Mouse (Mus musculus): Measurements from ENCODE around the gene Eno1. TPM values are rescaled to one million over a fixed set of nuclear protein-coding genes. Genes with fewer than 3 reads are reported as not detected.
A peak's percentile ranks its signal among the peaks of the same experiment; 100 is the strongest.

The Eno1 gene
- polyA plus RNA-seq, 1 experiment from 2014 or later, result 1,398 TPM

DNA sequence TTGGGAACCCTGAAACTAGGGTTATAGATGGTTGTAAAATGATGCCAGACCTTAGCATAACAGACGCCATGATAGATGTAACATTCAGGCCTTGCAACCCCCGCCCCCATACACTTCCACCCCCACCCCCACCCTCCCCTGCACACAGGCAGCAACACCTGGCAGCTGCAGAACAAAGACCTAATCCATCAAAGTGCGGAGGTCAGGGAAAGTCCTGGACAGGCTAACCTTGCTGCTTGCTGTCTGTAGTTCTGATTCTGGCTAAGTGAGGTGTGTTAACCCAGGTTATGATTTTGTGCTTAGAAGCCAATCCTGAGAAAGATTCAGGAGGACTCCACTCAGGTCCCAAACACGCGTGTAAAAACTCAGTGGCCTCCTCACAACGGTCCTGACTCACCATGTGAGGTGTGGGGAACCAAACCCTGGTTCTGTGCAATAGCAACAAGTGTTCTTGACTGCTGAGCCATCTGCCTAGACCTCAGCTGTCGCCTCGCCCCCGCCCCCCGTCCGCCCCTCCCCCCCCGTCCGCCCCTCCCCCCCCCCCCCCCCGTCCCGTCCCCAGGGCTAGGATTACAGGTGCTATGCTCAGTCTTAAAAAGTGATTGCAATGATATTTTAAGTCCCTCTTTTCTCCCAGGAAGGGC lies 6.7 kb upstream of the Eno1 start:
- H3K27ac ChIP-seq, result no peak overlapping the region
- H3K4me3 ChIP-seq, result no peak overlapping the region
- H3K4me1 ChIP-seq, result peaks cover 40% of the 10 kb centered on the region
- H3K9ac ChIP-seq, result no peak overlapping the region
- no peaks in the 10 kb centered on the region for H3K9me3 ChIP-seq (replicated peaks)
- no peak overlapping the region for H3K4me2 ChIP-seq (replicated peaks)
- H3K27me3 ChIP-seq, result peaks cover 3% of the 10 kb centered on the region; the same call in 1 of the 2 replicates
- ATAC-seq (ENCODE audit: low FRiP score), result no peak
- H3K36me3 ChIP-seq, result no peaks in the 10 kb centered on the region
- WGBS, result 36% methylated on average over 7 of the region's 15 CpGs

DNA sequence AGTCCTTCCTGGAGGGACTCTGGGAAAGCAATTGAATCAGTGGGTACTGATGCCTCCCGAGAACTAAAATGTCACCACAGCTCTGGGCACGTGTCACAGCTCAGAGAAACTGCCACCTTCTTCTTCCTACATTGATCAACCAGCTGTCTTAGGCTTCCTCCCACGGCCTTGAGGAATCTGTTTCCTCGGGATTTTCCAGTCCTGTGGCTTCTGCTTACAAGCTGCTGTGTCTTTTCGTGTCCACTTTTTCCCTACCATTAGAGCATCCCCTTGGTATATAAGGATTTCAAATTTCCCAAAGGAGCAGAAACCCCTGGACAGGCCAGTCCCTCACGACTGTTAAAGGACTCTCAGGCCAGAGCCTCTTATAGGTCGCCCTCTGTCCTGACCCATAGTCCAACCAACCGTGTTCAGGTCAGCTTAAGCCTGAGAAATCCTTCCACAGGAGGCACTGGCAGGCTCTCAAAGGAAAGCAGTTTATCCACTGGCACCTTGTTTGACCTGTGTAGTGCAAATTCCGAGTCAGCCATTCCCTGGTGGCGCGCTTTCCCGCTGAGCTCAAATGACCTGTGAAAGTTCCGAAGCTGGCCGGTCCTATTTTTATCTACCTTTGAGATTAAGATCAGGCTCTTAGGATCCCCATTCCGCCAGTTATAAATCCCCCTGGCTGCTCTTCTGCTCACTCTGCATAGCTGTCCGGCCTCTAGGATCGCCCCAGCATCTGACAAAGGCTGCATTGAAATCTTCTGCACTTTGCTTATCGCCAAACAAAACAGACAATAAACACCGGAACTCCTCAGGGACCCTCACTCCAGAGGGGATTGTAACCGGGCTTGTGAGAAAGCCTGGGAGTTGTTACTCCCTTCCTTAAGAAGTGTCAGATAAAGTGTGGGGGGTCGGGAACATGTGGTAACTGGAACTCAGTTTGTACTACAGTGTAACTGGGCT lies 5.8 kb upstream of the Eno1 start:
- Histone ChIP-seq H3K4me1 (peaks cover 41% of the 10 kb centered on the region), H3K9me3 (replicated peaks) (no peaks in the 10 kb centered on the region), H3K27ac (no peak overlapping the region), H3K9ac (no peak overlapping the region), H3K27me3 (peaks cover 3% of the 10 kb centered on the region; the same call in 1 of the 2 replicates), H3K36me3 (no peaks in the 10 kb centered on the region), H3K4me2 (replicated peaks) (no peak overlapping the region), H3K4me3 (no peak overlapping the region)
- 7% methylated on average over 21 of the region's 21 CpGs for whole genome bisulfite sequencing
- ATAC-seq (ENCODE audit: low FRiP score), result no peak

- H3K36me3 ChIP-seq, result no peaks in the 10 kb centered on the region
- peaks cover 41% of the 10 kb centered on the region for H3K4me1 ChIP-seq
- H3K9me3 ChIP-seq (replicated peaks), result no peaks in the 10 kb centered on the region
- H3K27me3 ChIP-seq, result peaks cover 3% of the 10 kb centered on the region; the same call in 1 of the 2 replicates
- no peak overlapping the region for H3K27ac ChIP-seq
- ATAC-seq (ENCODE audit: low FRiP score), result no peak
- WGBS, result 57% methylated on average over 8 of the region's 8 CpGs
- no peak overlapping the region for H3K4me2 ChIP-seq (replicated peaks)
- no peak overlapping the region for H3K9ac ChIP-seq
- H3K4me3 ChIP-seq, result no peak overlapping the region
These were observed 4.7 kb upstream of the Eno1 start for GRCm38 (mm10) chr4:150231871-150232270.

DNA sequence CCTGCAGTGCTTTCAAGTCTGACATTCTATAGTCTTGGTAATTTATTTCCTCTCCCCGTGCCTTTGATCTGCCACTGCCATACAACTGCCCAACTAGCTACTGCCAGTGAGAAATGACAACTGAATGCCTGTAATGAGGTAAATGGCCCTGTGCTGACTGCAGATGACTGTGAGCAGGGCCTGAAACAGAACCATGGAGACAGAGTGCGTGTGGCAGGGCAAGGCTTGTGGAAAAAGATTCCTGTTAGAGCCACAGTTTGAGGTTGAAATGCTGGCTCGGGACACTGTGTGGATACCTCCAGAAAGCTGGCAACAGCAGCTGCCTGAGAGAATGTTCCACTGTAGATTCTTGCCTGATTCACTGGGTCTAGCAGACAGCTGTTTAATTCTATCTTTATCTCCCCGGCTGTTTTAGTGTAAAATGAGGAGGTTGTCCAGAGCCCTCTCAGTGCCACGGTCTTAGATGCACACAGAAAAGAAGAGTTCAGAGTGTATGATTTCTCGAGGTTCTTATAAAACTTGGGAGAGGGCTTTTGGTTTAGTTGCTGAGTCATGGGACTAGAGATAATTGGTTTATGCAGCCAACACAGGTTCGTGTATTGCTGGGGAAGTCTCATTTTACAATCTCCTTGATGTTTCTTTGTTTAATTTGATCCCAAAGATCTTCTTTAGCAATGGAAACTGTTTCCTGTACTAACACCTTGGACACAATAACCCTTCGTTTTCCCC lies 1.8 kb upstream of the Eno1 start:
- H3K4me2 ChIP-seq (replicated peaks), result no peak overlapping the region
- no peak overlapping the region for H3K9ac ChIP-seq
- H3K27me3 ChIP-seq, result peaks cover 3% of the 10 kb centered on the region; the same call in 1 of the 2 replicates
- H3K36me3 ChIP-seq, result no peaks in the 10 kb centered on the region
- no peaks in the 10 kb centered on the region for H3K9me3 ChIP-seq (replicated peaks)
- no peak overlapping the region for H3K4me3 ChIP-seq
- peaks cover 52% of the 10 kb centered on the region for H3K4me1 ChIP-seq
- 46% methylated on average over 8 of the region's 8 CpGs for WGBS
- no peak for ATAC-seq (ENCODE audit: low FRiP score)
- peak overlapping the region; percentile 67 for H3K27ac ChIP-seq

DNA sequence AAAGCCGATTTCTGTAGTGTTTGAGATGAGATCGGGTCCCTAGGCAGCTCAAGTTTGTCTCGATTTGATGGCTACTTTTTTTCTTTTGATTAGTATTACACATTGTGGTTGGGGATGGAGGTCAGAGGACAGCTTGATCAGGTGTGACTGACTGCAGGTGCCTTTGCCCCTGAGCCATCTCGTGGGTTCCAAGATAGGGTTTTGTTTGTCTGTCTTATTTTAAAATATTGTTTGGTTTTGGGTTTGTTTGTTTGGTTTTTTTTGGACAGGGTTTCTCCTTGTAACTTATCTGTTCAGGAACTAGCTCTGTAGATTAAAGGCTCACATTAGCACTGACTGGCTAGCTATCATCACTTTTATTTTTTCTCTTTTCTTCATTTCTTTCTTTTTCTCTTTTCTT lies 936 bp upstream of the Eno1 start:
- no peaks in the 10 kb centered on the region for H3K9me3 ChIP-seq (replicated peaks)

GRCm38 (mm10) chr4:150236031-150236430 lies 490 bp upstream of the Eno1 start:
- Histone ChIP-seq H3K4me3 (peak overlapping the region; percentile 85), H3K4me1 (peaks cover 48% of the 10 kb centered on the region), H3K36me3 (peaks cover 5% of the 10 kb centered on the region), H3K9ac (peak overlapping the region; percentile 86; the same call in 1 of the 2 replicates), H3K27ac (peak overlapping the region; percentile 98), H3K27me3 (peaks cover 3% of the 10 kb centered on the region; the same call in 1 of the 2 replicates), H3K9me3 (replicated peaks) (no peaks in the 10 kb centered on the region), H3K4me2 (replicated peaks) (peak overlapping the region; percentile 80)
- ATAC-seq (ENCODE audit: low FRiP score), result no peak
- WGBS, result 80% methylated on average over 8 of the region's 8 CpGs

More for the DNA sequence above, 936 bp upstream of the Eno1 start:
- H3K4me3 ChIP-seq, result no peak overlapping the region
- WGBS, result 72% methylated on average over 4 of the region's 4 CpGs
- H3K27ac ChIP-seq, result 0 out of 2 replicates have a peak overlapping the region, but pooled peaks have one; percentile 13
- 0 out of 2 replicates have a peak, but pooled peaks cover 2% of the 10 kb centered on the region for H3K36me3 ChIP-seq
- H3K4me2 ChIP-seq (replicated peaks), result no peak overlapping the region
- ATAC-seq (ENCODE audit: low FRiP score), result no peak
- no peak overlapping the region for H3K9ac ChIP-seq
- peaks cover 3% of the 10 kb centered on the region; the same call in 1 of the 2 replicates for H3K27me3 ChIP-seq
- H3K4me1 ChIP-seq, result peaks cover 51% of the 10 kb centered on the region

- WGBS, result under 1% methylated on average over 21 of the region's 21 CpGs
- peak overlapping the region; percentile 98 for H3K27ac ChIP-seq
These were observed 1.3 kb downstream of the Eno1 start for GRCm38 (mm10) chr4:150237636-150238361.

GRCm38 (mm10) chr4:150238433-150239086 lies 2.0 kb downstream of the Eno1 start:
- Histone ChIP-seq H3K36me3 (peaks cover 30% of the 10 kb centered on the region), H3K27ac (peak overlapping the region; percentile 98; the same call in 1 of the 2 replicates), H3K4me2 (replicated peaks) (peak overlapping the region; percentile 80), H3K4me3 (peak overlapping the region; percentile 85), H3K27me3 (no peaks in the 10 kb centered on the region), H3K9me3 (replicated peaks) (no peaks in the 10 kb centered on the region), H3K4me1 (peaks cover 55% of the 10 kb centered on the region), H3K9ac (peak overlapping the region; percentile 86)
- WGBS, result 5% methylated on average over 3 of the region's 3 CpGs
- no peak for ATAC-seq (ENCODE audit: low FRiP score)

More at GRCm38 (mm10) chr4:150237636-150238361, 1.3 kb downstream of the Eno1 start:
- ATAC-seq (ENCODE audit: low FRiP score), result peak; percentile 17; the same call in 1 of the 2 replicates
- peaks cover 51% of the 10 kb centered on the region for H3K4me1 ChIP-seq
- peak overlapping the region; percentile 80 for H3K4me2 ChIP-seq (replicated peaks)
- peak overlapping the region; percentile 85 for H3K4me3 ChIP-seq
- H3K9me3 ChIP-seq (replicated peaks), result no peaks in the 10 kb centered on the region
- H3K36me3 ChIP-seq, result peaks cover 23% of the 10 kb centered on the region
- H3K27me3 ChIP-seq, result no peaks in the 10 kb centered on the region
- peak overlapping the region; percentile 86 for H3K9ac ChIP-seq

DNA sequence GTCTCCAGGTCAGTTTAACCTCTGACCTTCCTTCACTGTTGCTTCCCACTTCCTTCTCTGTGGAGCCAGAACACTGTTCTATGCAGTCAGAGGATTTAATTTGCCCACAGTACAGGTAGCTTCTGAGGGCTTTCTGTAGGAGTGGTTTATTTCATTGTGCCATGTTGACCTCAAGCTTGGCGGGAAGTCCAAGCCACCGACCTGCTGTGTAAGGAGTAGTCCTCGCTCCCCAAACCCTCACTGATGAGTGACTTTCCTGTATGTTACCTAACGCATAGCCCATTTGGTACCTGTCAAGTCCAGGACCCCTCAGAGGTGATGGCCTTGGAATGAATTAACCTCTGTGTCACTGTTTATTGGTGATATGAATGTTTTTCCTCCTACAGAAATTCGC lies 2.6 kb downstream of the Eno1 start:
- Histone ChIP-seq H3K27ac (no peak overlapping the region), H3K36me3 (peaks cover 36% of the 10 kb centered on the region)
- no peak for ATAC-seq (ENCODE audit: low FRiP score)

GRCm38 (mm10) chr4:150239503-150239902 lies 3.0 kb downstream of the Eno1 start:
- peak overlapping the region; percentile 85 for H3K4me3 ChIP-seq
- peak overlapping the region; percentile 40; the same call in 1 of the 2 replicates for H3K27ac ChIP-seq
- peak overlapping the region; percentile 86; the same call in 1 of the 2 replicates for H3K9ac ChIP-seq
- H3K27me3 ChIP-seq, result no peaks in the 10 kb centered on the region
- peaks cover 55% of the 10 kb centered on the region for H3K4me1 ChIP-seq
- 31% methylated on average over 6 of the region's 6 CpGs for WGBS
- no peak for ATAC-seq (ENCODE audit: low FRiP score)
- peak overlapping the region; percentile 80 for H3K4me2 ChIP-seq (replicated peaks)
- H3K36me3 ChIP-seq, result peaks cover 40% of the 10 kb centered on the region
- no peaks in the 10 kb centered on the region for H3K9me3 ChIP-seq (replicated peaks)

More for the DNA sequence above, 2.6 kb downstream of the Eno1 start:
- H3K9me3 ChIP-seq (replicated peaks), result no peaks in the 10 kb centered on the region
- peaks cover 55% of the 10 kb centered on the region for H3K4me1 ChIP-seq
- 19% methylated on average over 5 of the region's 5 CpGs for WGBS
- peak overlapping the region; percentile 86 for H3K9ac ChIP-seq
- H3K4me3 ChIP-seq, result peak overlapping the region; percentile 85
- peak overlapping the region; percentile 80 for H3K4me2 ChIP-seq (replicated peaks)
- no peaks in the 10 kb centered on the region for H3K27me3 ChIP-seq

DNA sequence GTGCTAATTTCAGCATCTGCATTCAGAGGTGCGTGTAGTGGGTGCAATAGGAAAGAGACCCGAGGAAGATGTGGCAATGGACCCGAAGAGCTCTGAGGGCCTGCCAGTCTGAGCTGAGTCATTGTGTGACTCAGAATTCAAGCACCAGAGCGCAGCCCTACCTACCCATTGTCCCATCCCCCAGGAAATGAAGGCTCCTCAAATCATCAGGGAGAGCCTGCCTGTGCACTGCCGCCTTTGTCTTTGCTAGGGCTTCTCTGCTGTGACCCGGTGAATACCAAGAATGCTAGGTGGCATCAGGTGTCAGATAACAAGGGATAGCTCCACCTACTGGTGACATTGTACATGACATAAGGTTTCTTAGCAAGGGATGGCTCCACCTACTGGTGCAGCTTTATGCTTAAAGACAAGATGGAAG lies 3.4 kb downstream of the Eno1 start:
- Histone ChIP-seq H3K27me3 (no peaks in the 10 kb centered on the region), H3K4me2 (replicated peaks) (peak overlapping the region; percentile 80), H3K4me3 (peak overlapping the region; percentile 85), H3K27ac (peak overlapping the region; percentile 40; the same call in 1 of the 2 replicates), H3K9ac (no peak overlapping the region), H3K36me3 (peaks cover 44% of the 10 kb centered on the region), H3K9me3 (replicated peaks) (no peaks in the 10 kb centered on the region), H3K4me1 (peaks cover 50% of the 10 kb centered on the region)
- WGBS, result 8% methylated on average over 6 of the region's 6 CpGs
- no peak for ATAC-seq (ENCODE audit: low FRiP score)

Data from hindbrain, embryonic 12.5 days (tissue).